Mouse (Mus musculus) embryonic fibroblast, embryonic 13.5 days (primary cell): ENCODE results near the gene Rnf19b.

Experiments used
- CTCF ChIP-seq: IDR thresholded peaks from 2 replicates; pipeline ENCODE4 v1.5.1; 2011; ENCODE audit warnings: mild to moderate bottlenecking, control low read depth, low read length, moderate library complexity, borderline replicate concordance; ENCODE audit not compliant: insufficient read depth
- POLR2A ChIP-seq: IDR thresholded peaks from 2 replicates; pipeline ENCODE4 v1.6.1; 2011; ENCODE audit warnings: low read depth, mild to moderate bottlenecking, control low read depth, low read length, moderate library complexity

- TF ChIP-seq POLR2A (no peak), CTCF (no peak)
Measured at GRCm38 (mm10) chr4:129024775-129025174, 33.3 kb upstream of the Rnf19b start.
